Mouse (Mus musculus): Measurements from ENCODE around the gene Lamtor4.

The Lamtor4 gene

DNA sequence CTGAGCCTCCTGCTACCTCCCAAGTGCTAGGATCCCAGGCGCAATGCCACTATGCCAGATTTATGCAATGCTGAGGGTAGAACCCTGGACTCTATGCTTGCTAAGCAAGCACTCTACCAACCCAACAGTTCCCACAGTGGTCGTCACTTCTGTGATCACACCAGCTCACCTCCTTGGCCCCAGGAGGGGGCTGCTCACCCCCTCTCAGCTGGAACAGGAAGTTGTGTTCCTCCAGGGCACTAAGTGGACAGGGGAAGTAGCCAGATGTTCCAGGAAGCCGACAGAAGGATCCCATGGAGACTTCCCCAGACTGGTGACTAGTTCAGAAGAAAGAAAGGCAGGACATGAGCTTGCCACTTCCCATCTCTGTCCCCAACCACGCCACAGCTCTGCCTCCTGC lies 6.7 kb downstream of the Lamtor4 start:
- DNase-seq = no peak

GRCm38 (mm10) chr5:138262582-138263240 lies 7.4 kb downstream of the Lamtor4 start:
- DNase-seq = no peak

DNA sequence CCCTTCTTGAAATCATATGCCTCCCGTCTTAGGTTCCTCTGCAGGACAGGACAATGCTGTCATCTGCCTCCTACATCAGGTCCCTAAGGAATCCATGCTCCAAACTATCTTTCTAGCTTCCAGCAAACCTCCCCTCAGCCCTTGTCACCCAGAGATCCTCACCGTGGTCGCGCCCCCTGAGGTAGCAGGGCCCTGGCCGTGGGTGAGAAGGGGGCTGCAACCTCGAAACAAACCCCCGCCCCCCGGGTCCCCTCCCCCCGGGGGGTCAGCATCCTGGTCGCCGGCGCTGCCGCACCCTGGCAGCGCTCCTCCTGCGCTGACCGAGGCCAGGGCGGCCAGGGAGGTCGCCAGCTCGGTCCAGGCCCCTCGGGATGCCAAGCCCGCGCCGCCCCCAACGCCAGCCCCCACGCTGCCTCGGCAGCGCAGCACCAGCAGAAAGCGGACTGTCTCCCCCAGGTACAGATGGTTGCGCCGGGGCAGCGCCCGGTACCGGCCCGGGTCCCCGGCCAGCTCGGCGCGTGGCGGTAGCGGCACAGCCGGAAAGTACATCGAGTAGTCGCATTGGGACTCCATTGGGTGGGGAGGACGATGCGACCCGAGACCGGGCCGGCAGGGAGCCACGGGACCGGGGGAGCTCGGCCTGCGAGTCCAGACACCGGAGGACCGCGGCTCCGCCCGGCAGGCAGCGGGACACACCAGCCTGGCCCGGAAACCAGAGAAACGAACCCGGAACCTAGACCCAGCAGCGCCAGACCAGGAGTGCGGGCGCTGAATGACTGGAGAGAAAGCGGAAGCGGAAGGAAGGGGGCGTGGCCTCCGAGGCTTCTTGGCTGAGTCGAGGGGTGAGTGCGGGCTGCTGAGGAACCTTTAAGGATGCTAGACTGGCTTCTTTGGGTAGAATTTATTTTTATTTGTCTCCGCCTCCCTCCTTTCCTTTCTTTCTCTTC lies 8.3 kb downstream of the Lamtor4 start, which contains the start of gene BC037034:
BC037034 (minus strand) TSS at position 774 of the 947 bp plus-strand sequence.
- DNase-seq = peak; percentile 88 to 94

GRCm38 (mm10) chr5:138264207-138264578 lies 8.9 kb downstream of the Lamtor4 start:
- DNase-seq = no peak

- DNase-seq = no peak
Measured at GRCm38 (mm10) chr5:138265712-138266111, 10.4 kb downstream of the Lamtor4 start.

DNA sequence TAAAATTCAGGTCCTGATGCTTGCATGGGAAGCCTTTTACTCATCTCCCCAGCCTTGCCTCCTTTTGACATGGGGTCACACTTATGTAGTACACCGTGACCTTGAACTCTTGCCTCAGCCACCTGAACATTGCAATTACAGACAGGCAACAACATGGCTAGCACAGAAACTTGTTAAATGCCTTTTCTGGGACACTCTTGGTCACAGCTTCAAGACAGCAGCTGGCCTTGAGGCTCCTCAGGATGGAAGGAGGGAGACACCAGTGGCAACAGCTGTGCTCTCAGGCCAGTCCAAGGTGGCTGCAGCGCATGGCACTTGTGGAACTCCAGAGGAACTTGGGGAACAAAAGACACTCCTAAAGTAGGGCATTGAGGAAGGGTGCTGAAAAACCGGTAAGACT lies 11.8 kb downstream of the Lamtor4 start:
- no peak for DNase-seq

DNA sequence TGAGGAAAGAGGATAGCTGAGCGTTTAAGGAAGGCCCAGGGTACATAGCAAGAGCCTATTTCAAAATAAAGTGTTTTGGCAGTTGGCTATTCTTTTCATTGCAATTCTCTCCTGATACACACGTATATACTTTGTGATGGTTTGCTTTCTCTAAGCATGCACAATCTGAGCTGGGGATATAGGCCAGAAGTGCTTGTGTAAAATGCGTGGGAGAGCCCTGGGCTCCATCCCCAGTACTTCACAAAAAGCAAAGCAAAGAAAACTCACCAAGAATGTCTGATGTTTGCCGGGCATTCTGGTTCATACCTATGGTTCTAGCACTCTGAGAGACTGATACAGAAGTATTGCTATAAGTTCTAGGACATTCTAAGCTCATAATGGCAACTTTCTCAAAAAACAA lies 13.7 kb downstream of the Lamtor4 start:
- no peak for DNase-seq

GRCm38 (mm10) chr5:138271232-138271631 lies 15.9 kb downstream of the Lamtor4 start:
- DNase-seq = no peak

GRCm38 (mm10) chr5:138272409-138272923 lies 17.2 kb downstream of the Lamtor4 start, which contains the start of gene Gal3st4:
Gene Gal3st4 (minus strand): TSS chr5:138272840.
- DNase-seq = no peak

GRCm38 (mm10) chr5:138274186-138274585 lies 18.9 kb downstream of the Lamtor4 start:
- no peak for DNase-seq

GRCm38 (mm10) chr5:138275216-138276050 lies 20.2 kb downstream of the Lamtor4 start:
- no peak for DNase-seq

DNA sequence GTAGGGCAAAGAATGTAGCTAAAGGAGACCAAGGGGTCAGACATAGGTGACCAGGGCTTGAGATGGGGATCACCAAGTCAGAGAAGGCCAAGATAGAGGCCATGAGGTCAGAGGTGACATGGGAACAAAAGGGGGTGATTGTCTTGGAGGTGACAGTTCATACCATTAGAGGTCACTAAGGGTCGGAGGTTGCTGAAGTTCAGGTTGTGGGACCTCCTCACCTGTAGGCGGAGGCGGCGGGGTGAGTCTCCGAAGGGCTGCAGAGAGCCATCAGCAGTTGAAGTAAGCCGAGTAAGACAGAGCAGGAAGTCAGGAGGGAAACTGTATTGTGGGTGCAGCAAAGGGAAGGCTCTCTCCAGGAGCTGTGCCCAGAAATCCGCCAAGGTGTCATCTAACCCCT lies 22.7 kb downstream of the Lamtor4 start:
- no peak for DNase-seq

DNA sequence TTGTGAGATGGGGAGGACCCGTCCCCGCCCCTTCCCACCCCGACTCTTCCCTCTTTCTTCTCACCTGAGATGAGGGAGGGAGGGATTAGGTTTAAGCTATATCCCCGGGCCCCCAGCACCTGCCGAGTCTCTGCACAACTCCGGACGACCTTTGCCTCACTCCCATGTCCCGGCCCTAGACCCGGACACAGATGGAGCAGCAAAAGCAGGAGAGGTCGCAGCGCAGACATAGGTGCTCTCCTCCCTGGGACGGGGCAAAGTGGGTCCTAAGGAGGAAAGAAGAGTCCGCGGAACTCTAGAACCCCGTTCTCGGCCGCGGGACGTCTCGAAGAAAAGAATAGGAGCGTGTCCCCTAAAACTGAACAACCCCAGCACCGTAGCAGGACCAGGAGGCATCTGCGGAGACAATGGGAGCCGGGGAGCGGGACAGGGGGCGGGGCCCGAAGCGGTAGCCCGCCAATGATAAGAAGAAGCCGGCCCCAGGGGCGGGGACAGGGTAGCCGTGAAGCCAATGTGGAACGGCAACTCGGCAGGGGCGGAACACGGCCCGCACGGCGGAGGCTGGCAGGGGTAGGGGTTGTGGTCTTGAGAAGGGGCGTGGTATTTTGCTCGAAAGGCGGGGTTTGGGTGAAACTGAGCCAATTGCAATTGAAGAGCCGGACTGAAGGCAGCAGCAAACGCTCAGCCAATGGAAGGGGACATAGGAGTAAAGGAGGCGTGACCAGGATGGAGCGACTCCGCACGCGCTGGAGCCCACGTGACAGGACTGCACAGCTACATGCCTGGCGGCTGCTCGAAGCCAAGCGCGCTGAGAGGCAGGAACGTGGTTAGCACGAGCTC lies 24.5 kb downstream of the Lamtor4 start, which contains the start of the genes Gm43720, Gpc2 and Stag3:
Gm43720 (minus strand) TSS at position 374 of the 840 bp plus-strand sequence.
Gpc2 (minus strand) TSS at position 421 of the 840 bp plus-strand sequence.
Stag3 (plus strand) TSS at position 656 of the 840 bp plus-strand sequence.
- peak; percentile 73 to 74 for DNase-seq

- DNase-seq = no peak
Measured at GRCm38 (mm10) chr5:138280425-138280768, 25.1 kb downstream of the Lamtor4 start.

DNA sequence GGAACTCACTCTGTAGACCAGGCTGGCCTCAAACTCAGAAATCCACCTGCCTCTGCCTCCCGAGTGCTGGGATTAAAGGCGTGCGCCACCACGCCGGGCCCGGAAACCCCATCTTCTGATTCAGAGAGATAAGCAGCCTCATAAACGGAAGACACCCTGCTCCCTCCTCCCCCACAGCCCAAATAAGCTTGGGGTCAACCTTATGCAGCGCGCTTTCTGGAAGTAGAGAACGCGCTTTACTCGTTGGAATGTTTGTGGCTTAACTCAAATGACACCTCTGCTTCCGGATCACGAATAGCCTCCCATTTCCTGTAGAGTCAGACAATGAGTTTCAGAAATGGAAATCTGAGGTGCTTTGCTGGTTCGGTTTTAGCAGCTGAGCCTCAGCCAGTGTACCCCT lies 25.5 kb downstream of the Lamtor4 start:
- DNase-seq = no peak

DNA sequence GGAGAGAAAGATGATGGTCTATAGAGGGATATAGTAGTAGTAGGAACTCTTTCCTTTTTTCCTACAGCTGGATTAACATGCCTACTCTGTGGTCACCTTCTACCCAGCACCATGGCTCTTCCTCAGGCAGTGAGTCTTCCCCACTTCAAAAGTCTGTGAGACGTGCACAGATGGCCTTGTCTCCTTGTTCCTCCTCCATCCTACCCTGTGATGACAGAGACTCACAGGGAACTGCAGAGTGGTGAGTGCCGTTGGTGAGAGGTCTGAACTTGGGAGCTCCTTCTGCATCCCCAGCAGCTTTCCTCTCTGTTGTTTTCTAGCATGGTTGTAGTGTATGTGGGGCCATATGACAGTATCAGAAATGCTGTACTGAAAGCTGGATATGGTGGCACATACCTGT lies 26.5 kb downstream of the Lamtor4 start:
- DNase-seq = no peak

DNA sequence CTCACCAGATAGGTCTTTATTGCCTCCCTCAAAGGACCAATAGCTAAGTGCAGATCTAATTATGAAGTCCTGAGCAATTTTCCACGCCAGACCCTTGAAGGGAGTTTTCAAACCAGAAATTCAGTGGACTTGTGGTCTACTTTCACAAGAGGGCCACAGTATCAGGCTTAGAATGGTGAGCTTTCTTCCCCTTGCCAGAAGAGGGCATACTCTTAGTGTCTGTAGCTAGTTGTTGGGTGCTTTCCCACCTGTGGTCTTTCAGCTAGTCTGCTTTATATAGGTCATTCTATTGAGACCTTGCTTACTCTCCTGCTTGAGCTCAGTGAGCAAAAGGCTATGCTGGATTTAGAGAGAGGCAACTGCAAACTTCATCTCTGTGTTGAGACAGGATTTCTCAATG lies 28.3 kb downstream of the Lamtor4 start:
- DNase-seq = no peak

GRCm38 (mm10) chr5:138287861-138288260 lies 32.6 kb downstream of the Lamtor4 start:
- no peak for DNase-seq

DNA sequence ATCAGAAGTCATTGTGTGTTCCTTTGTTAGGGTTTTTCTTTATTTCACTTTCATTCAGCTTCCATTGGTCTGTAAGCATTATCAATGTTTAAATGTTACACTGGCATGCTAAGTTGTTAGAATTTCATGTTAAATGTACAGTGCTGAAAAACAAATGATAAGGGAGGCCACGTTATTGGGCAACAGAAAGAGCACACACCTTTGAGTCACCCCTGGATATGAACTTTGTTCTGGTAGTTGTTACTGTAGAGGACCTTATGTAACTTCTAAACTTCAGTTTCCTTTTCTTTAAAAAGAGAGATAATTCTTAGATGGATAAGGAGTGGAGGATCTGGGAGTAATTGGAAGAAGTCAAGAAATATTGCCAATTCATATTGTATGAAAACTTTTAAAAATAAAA lies 36.4 kb downstream of the Lamtor4 start:
- no peak for DNase-seq

DNA sequence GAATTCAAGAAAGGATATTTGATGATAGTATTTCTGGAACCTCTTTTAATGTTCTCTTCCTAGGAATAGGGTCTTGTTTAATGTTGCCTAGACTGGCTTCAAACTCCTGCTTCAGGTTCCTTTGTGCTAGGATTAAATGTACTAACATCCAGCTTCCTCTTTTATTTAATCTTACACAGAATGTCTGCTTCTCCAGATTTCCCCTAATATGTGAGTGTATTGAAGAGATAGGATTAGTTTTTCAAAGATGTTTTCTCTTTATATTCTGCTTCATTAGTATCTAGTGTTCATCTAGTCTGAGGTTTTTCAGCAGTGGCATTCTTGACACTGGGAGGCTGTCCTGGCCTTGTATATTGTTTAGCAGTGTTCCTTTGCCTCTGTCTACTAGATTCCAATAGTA lies 38.9 kb downstream of the Lamtor4 start:
- no peak for DNase-seq

DNA sequence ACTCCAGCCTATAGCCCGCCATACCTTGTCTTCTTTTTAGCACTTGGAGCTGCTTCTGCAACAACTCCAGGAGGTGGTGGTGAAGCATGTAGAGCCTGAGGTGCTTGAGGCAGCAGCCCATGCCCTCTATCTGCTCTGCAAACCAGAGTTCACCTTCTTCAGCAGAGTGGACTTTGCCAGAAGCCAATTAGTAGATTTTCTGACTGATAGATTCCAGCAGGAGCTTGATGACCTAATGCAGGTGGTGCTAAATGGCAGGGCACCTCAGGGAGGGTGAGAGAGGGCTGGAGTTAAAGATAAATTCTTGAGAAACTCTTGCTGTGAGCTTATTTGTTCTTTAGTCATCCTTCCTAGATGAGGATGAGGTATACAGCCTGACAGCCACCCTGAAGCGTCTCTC lies 44.3 kb downstream of the Lamtor4 start:
- DNase-seq = no peak
